Mouse (Mus musculus): Measurements from ENCODE around the gene Fbxw10. TPM values are rescaled to one million over a fixed set of nuclear protein-coding genes. Genes with fewer than 3 reads are reported as not detected.

The Fbxw10 gene
- polyA plus RNA-seq, 1 experiment from 2014 or later, result 0.14 TPM

DNA sequence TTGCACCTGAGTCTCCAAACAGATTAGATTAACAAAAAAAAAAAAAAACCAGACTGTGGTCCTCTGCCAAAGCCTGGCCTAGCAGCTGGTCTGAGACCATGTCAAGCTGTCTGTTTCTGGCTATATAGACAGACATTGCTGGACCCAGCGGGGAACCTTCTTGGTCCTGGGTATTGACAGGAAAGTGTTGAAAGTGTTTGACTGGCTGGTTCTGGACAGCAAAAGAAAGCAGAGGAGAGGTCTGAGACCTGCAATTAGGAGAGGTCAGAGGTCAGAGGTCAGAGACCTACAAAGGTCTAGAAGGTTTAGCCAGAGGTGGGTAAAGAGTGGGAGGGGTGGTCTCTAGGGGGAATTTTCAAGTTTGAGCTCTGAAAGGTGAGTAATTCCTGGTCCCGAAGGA lies 1.4 kb downstream of the Fbxw10 start:
- Histone ChIP-seq H3K4me1 (replicated peaks; ENCODE audit: control insufficient read depth, insufficient read depth, low read length) (no peaks in the 10 kb centered on the region), H3K36me3 (ENCODE audit: control insufficient read depth, insufficient read depth) (no peaks in the 10 kb centered on the region), H3K4me2 (replicated peaks; ENCODE audit: low read depth) (no peak overlapping the region), H3K27ac (ENCODE audit: low read depth, low read length) (no peak overlapping the region), H3K9ac (ENCODE audit: low read depth, low read length) (no peak overlapping the region), H3K27me3 (replicated peaks; ENCODE audit: control insufficient read depth, insufficient read depth, low read length) (no peaks in the 10 kb centered on the region), H3K9me3 (ENCODE audit: control insufficient read depth) (no peaks in the 10 kb centered on the region), H3K4me3 (ENCODE audit: low read depth, low read length) (no peak overlapping the region)
- 52% methylated on average over 2 of the region's 2 CpGs for whole genome bisulfite sequencing
- ATAC-seq, result no peak
- no peak for TF ChIP-seq CTCF (IDR thresholded peaks at IDR 0.05; ENCODE audit: low read depth)

DNA sequence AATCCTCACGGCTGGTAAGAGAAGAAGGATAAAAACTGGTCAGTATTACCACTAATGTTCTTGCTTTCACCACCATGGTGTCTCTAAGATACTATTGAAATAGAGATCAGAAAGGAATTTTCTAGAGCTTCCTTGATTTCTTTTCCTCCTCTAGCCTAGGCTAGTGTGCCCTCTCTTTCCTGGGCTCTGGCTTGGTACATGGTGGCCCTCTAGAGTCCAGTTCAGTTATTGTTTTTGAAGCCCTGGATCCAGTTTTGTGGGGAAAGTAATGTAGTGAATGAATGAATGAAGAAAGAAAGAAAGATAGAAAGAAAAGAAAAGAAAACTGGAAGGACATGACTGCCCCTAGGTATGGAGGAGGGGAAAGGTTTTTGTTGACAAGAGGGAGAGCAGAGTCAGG lies 4.3 kb downstream of the Fbxw10 start:
- H3K9me3 ChIP-seq (ENCODE audit: control insufficient read depth), result no peaks in the 10 kb centered on the region
- H3K4me2 ChIP-seq (replicated peaks; ENCODE audit: low read depth), result no peak overlapping the region
- H3K4me1 ChIP-seq (replicated peaks; ENCODE audit: control insufficient read depth, insufficient read depth, low read length), result no peaks in the 10 kb centered on the region
- H3K27me3 ChIP-seq (replicated peaks; ENCODE audit: control insufficient read depth, insufficient read depth, low read length), result no peaks in the 10 kb centered on the region
- WGBS, result 71% methylated on average over 1 of the region's 1 CpGs
- H3K4me3 ChIP-seq (ENCODE audit: low read depth, low read length), result no peak overlapping the region
- H3K27ac ChIP-seq (ENCODE audit: low read depth, low read length), result no peak overlapping the region
- no peak overlapping the region for H3K9ac ChIP-seq (ENCODE audit: low read depth, low read length)
- TF ChIP-seq CTCF (IDR thresholded peaks at IDR 0.05; ENCODE audit: low read depth), result peak; percentile 79
- no peaks in the 10 kb centered on the region for H3K36me3 ChIP-seq (ENCODE audit: control insufficient read depth, insufficient read depth)
- no peak for ATAC-seq

DNA sequence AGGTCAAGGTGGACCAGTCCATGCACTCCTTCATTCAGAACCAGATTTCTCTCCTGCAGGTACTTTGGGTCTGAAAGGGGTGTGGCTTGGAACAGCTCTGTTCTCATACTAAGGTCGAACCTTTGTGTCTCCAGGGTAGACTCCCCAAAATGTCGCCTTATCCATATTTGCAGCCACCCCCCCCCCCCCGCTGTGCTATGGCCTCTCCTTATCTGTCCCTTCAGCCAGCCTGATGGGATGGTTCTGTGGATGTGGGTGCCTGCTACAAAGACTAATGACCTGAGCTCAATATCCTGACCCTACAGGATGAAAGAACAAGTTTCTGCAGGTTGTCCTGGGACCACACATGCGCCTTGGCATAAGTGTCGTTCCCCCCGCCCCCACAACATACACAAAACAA lies 6.5 kb downstream of the Fbxw10 start:
- no peak for ATAC-seq
- TF ChIP-seq CTCF (IDR thresholded peaks at IDR 0.05; ENCODE audit: low read depth), result no peak
- Histone ChIP-seq H3K4me2 (replicated peaks; ENCODE audit: low read depth) (no peak overlapping the region), H3K4me3 (ENCODE audit: low read depth, low read length) (no peak overlapping the region), H3K27ac (ENCODE audit: low read depth, low read length) (no peak overlapping the region), H3K36me3 (ENCODE audit: control insufficient read depth, insufficient read depth) (no peaks in the 10 kb centered on the region), H3K4me1 (replicated peaks; ENCODE audit: control insufficient read depth, insufficient read depth, low read length) (no peaks in the 10 kb centered on the region), H3K9ac (ENCODE audit: low read depth, low read length) (no peak overlapping the region), H3K9me3 (ENCODE audit: control insufficient read depth) (no peaks in the 10 kb centered on the region), H3K27me3 (replicated peaks; ENCODE audit: control insufficient read depth, insufficient read depth, low read length) (no peaks in the 10 kb centered on the region)
- 85% methylated on average over 6 of the region's 6 CpGs for WGBS

DNA sequence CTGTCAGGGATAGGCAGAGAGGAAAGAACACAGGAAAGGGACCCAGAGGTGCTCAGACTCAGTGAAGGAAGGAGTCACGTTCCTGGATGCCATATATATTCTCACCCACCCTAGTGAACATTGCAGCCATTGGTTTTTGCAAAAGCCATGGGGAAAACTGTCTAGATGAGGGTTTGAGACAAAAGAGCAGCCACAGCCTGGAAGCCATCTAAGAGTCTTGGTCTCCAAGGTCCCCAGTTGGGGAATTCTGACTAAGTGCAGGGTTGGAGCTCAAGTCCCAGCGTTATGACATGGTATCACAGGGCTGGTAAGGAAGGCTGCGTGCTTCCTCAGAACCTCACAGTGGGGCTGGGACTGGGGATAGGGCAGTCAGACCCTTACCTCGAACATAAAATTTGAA lies 18.7 kb downstream of the Fbxw10 start:
- Histone ChIP-seq H3K4me3 (ENCODE audit: low read depth, low read length) (no peak overlapping the region), H3K27me3 (replicated peaks; ENCODE audit: control insufficient read depth, insufficient read depth, low read length) (no peaks in the 10 kb centered on the region), H3K4me2 (replicated peaks; ENCODE audit: low read depth) (no peak overlapping the region), H3K27ac (ENCODE audit: low read depth, low read length) (no peak overlapping the region), H3K9me3 (ENCODE audit: control insufficient read depth) (no peaks in the 10 kb centered on the region), H3K9ac (ENCODE audit: low read depth, low read length) (no peak overlapping the region), H3K4me1 (replicated peaks; ENCODE audit: control insufficient read depth, insufficient read depth, low read length) (no peaks in the 10 kb centered on the region), H3K36me3 (ENCODE audit: control insufficient read depth, insufficient read depth) (no peaks in the 10 kb centered on the region)
- 73% methylated on average over 4 of the region's 4 CpGs for WGBS
- TF ChIP-seq CTCF (IDR thresholded peaks at IDR 0.05; ENCODE audit: low read depth), result no peak
- ATAC-seq, result no peak

DNA sequence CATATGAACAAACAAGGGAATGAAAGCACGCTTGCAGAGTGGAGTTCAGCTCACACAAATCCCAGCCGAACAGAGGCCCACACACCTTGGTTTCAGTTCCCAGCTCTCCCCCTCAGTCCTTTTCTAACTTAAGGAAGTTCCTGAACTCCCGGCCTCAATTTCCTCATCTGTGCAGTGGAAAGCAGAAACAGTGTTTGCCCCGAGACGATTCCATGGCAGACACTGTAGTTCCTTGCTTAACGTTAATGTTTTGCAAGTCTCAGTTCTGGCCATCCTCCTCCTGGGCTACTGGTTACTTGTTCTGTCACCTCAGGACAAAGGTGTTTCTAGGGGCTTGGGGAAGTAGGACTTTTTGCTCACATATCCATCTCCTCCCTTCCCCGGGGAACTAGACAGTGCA lies 19.8 kb downstream of the Fbxw10 start:
- ATAC-seq, result no peak
- H3K4me3 ChIP-seq (ENCODE audit: low read depth, low read length), result no peak overlapping the region
- H3K9ac ChIP-seq (ENCODE audit: low read depth, low read length), result no peak overlapping the region
- H3K27me3 ChIP-seq (replicated peaks; ENCODE audit: control insufficient read depth, insufficient read depth, low read length), result no peaks in the 10 kb centered on the region
- TF ChIP-seq CTCF (IDR thresholded peaks at IDR 0.05; ENCODE audit: low read depth), result no peak
- 79% methylated on average over 7 of the region's 7 CpGs for WGBS
- no peak overlapping the region for H3K4me2 ChIP-seq (replicated peaks; ENCODE audit: low read depth)
- no peaks in the 10 kb centered on the region for H3K36me3 ChIP-seq (ENCODE audit: control insufficient read depth, insufficient read depth)
- H3K4me1 ChIP-seq (replicated peaks; ENCODE audit: control insufficient read depth, insufficient read depth, low read length), result no peaks in the 10 kb centered on the region
- H3K9me3 ChIP-seq (ENCODE audit: control insufficient read depth), result no peaks in the 10 kb centered on the region
- no peak overlapping the region for H3K27ac ChIP-seq (ENCODE audit: low read depth, low read length)

DNA sequence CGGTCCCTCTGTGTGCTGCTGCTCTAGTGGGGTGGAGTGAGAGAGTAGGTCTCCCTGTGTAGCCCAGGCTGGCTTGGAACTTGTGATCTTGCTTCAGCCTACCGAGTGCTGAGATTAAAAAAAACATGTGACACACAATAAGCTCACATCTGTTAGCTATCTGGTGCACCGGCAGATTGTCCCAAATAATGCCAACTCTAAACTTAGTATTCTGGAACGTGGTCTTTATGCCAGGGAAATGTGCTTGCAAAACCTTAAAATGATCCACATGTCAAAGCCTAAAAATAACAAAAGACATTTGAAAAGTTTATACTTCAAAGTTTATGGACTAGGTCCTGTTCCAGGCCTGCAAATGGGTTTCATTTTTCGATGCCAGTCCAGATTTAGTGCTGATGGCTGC lies 22.3 kb downstream of the Fbxw10 start:
- no peak for ATAC-seq
- no peak for TF ChIP-seq CTCF (IDR thresholded peaks at IDR 0.05; ENCODE audit: low read depth)
- H3K27ac ChIP-seq (ENCODE audit: low read depth, low read length), result no peak overlapping the region
- no peaks in the 10 kb centered on the region for H3K36me3 ChIP-seq (ENCODE audit: control insufficient read depth, insufficient read depth)
- H3K4me2 ChIP-seq (replicated peaks; ENCODE audit: low read depth), result no peak overlapping the region
- no peak overlapping the region for H3K4me3 ChIP-seq (ENCODE audit: low read depth, low read length)
- 74% methylated on average over 5 of the region's 5 CpGs for WGBS
- H3K9me3 ChIP-seq (ENCODE audit: control insufficient read depth), result no peaks in the 10 kb centered on the region
- no peaks in the 10 kb centered on the region for H3K27me3 ChIP-seq (replicated peaks; ENCODE audit: control insufficient read depth, insufficient read depth, low read length)
- no peak overlapping the region for H3K9ac ChIP-seq (ENCODE audit: low read depth, low read length)
- H3K4me1 ChIP-seq (replicated peaks; ENCODE audit: control insufficient read depth, insufficient read depth, low read length), result no peaks in the 10 kb centered on the region

DNA sequence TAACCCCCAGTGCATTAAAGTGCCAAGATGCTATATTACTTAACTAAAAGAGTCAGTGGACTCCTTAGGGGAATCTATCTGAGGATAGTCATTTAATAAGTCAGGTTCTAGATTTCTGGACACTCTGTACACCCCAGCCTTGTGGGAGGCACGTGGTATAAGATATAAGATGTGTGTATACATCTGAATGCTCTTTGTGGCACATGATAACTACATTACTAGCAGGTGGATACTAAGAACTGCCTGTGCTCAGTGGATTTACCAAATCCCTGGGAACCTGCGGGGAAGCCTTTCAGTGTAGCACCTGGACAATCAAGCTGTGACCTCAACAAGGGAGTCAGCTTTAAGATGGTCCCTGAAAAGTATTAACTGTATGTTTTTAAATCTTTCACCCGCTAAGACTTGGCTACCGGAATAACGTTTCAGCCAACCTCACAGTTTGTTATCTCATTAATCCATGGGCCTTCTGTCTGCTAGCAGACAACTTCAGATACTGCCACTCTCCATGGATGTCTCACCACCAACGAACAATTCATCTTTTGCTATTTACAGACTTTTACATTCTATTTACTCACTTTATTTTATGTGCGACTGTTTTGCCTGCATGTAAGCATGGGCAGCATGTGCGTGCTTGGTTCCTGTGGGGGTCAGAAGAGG lies 23.0 kb downstream of the Fbxw10 start:
- no peaks in the 10 kb centered on the region for H3K4me1 ChIP-seq (replicated peaks; ENCODE audit: control insufficient read depth, insufficient read depth, low read length)
- no peaks in the 10 kb centered on the region for H3K27me3 ChIP-seq (replicated peaks; ENCODE audit: control insufficient read depth, insufficient read depth, low read length)
- TF ChIP-seq CTCF (IDR thresholded peaks at IDR 0.05; ENCODE audit: low read depth), result no peak
- ATAC-seq, result no peak
- H3K4me3 ChIP-seq (ENCODE audit: low read depth, low read length), result no peak overlapping the region
- WGBS, result 75% methylated on average over 8 of the region's 8 CpGs
- no peaks in the 10 kb centered on the region for H3K9me3 ChIP-seq (ENCODE audit: control insufficient read depth)
- H3K9ac ChIP-seq (ENCODE audit: low read depth, low read length), result no peak overlapping the region
- H3K36me3 ChIP-seq (ENCODE audit: control insufficient read depth, insufficient read depth), result no peaks in the 10 kb centered on the region
- H3K4me2 ChIP-seq (replicated peaks; ENCODE audit: low read depth), result no peak overlapping the region
- no peak overlapping the region for H3K27ac ChIP-seq (ENCODE audit: low read depth, low read length)

Measured in intestine, postnatal 0 days (tissue).